Mouse (Mus musculus): ENCODE data around the gene Mymx. TPM values are rescaled to one million over a fixed set of nuclear protein-coding genes. Genes with fewer than 3 reads are reported as not detected.
A peak's percentile ranks its signal among the peaks of the same experiment; 100 is the strongest.

The Mymx gene
- total RNA-seq, 2 experiments from 2014 or later: not detected

GRCm38 (mm10) chr17:45612008-45612407, 10.1 kb upstream of the Mymx start:
- DNase-seq (ENCODE audit: low spot score in 2 of 2): no peak

GRCm38 (mm10) chr17:45610144-45610866, 8.4 kb upstream of the Mymx start:
- DNase-seq (ENCODE audit: low spot score in 2 of 2): no peak

GRCm38 (mm10) chr17:45608396-45608795, 6.5 kb upstream of the Mymx start:
- DNase-seq (ENCODE audit: low spot score in 2 of 2): no peak

- DNase-seq (ENCODE audit: low spot score in 2 of 2): no peak
These were observed 5.3 kb upstream of the Mymx start for GRCm38 (mm10) chr17:45606992-45607879.

- DNase-seq (ENCODE audit: low spot score in 2 of 2): no peak
These were observed 1.1 kb upstream of the Mymx start for GRCm38 (mm10) chr17:45602984-45603383.

GRCm38 (mm10) chr17:45601325-45601724, 577 bp downstream of the Mymx start:
- no peak for DNase-seq (ENCODE audit: low spot score in 2 of 2)

- DNase-seq (ENCODE audit: low spot score in 2 of 2): no peak
These were observed 1.6 kb downstream of the Mymx start for GRCm38 (mm10) chr17:45600267-45600666.

GRCm38 (mm10) chr17:45599446-45600242, 2.3 kb downstream of the Mymx start, which contains the start of gene Slc29a1:
Slc29a1 (minus strand) TSS chr17:45599606.
- DNase-seq (ENCODE audit: low spot score in 2 of 2): no peak

- DNase-seq (ENCODE audit: low spot score in 2 of 2): no peak
These were observed 3.0 kb downstream of the Mymx start for GRCm38 (mm10) chr17:45598891-45599290.

GRCm38 (mm10) chr17:45598376-45598775, 3.5 kb downstream of the Mymx start:
- DNase-seq (ENCODE audit: low spot score in 2 of 2): no peak

- no peak for DNase-seq (ENCODE audit: low spot score in 2 of 2)
These were observed 4.1 kb downstream of the Mymx start for GRCm38 (mm10) chr17:45597787-45598186.

GRCm38 (mm10) chr17:45596631-45597396, 5.1 kb downstream of the Mymx start:
- DNase-seq (ENCODE audit: low spot score in 2 of 2): peak; percentile 53 to 69

GRCm38 (mm10) chr17:45595736-45596390, 6.0 kb downstream of the Mymx start:
- no peak for DNase-seq (ENCODE audit: low spot score in 2 of 2)

- DNase-seq (ENCODE audit: low spot score in 2 of 2): peak in 1 of 2 experiments; percentile 44
These were observed 6.8 kb downstream of the Mymx start for GRCm38 (mm10) chr17:45594881-45595735.

- DNase-seq (ENCODE audit: low spot score in 2 of 2): no peak
These were observed 7.7 kb downstream of the Mymx start for GRCm38 (mm10) chr17:45594195-45594594.

- DNase-seq (ENCODE audit: low spot score in 2 of 2): no peak
These were observed 8.4 kb downstream of the Mymx start for GRCm38 (mm10) chr17:45593479-45593878.

- no peak for DNase-seq (ENCODE audit: low spot score in 2 of 2)
These were observed 9.1 kb downstream of the Mymx start for GRCm38 (mm10) chr17:45592606-45593431.
